Mouse (Mus musculus) left cerebral cortex, postnatal 36 days (tissue): Measurements from ENCODE around the gene Cipc. TPM values are rescaled to one million over a fixed set of nuclear protein-coding genes. Genes with fewer than 3 reads are reported as not detected.

Experiments used
- DNase-seq, 2 experiments: peaks; one replicate each; pipeline ENCODE4 v3.0.0; 2021 to 2022; ENCODE audit warnings: low spot score in 2 of 2, mixed read lengths in 1 of 2
- intact Hi-C: fragments of 180-260 bp; cut with DNase I; formaldehyde crosslinking; loops from one replicate; pipeline ENCODE4 v1.15.1; 2025
- total RNA-seq, 2 experiments: library from RNA; stranded (reverse); gene quantifications; 2 replicates each; pipeline ENCODE4 v1.2.3; 2021

The Cipc gene
- total RNA-seq: 10 to 100 TPM; 82.2 to 93.0 TPM

DNA sequence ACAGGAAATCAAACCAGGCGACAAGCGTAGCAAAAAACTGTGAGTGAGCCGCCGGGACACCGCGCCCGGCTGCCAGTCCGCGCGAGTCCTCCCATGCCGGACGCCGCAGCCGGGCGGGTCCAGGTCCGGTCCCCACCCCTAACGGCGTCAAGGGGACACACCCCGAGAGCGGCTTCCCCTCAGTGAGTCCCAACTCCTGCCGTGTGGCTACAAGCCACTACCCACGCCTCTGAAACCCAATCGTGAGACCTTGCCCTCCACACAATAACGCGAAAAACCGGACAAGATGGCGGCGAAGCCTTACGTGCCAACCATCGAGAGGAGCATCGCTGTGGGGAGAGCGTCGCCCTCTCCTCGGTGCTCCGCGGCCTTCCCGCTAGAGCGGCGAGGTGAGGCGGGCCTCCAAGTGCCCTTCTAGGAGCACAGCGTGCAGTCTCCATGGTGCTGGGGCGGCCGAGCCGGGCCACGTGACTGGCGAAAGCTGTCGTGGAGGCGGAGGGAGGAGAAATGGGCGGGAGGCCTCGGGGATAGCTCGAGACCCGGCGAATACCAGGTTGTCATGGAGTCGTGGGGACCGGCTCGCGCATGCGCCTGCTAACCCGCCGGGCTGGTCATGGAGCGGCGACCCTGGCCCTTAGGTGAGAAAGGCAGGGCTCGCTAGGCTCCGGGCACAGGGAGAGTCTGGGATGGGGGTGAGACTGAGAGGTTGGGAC is at the start of gene Cipc:
Gene Cipc (plus strand): TSS at position 182 of the 713 bp plus-strand sequence.
- intact Hi-C loops: loop anchor here (1.0 to 5.0 kb wide), 3 partner anchors 21 to 175 kb away; no protein-coding TSS in a partner anchor
- DNase-seq: peak; percentile 99

- intact Hi-C loops: no loop called here
- no peak for DNase-seq
Observed at GRCm38 (mm10) chr12:86897769-86898273, 49.0 kb upstream of the Cipc start.

DNA sequence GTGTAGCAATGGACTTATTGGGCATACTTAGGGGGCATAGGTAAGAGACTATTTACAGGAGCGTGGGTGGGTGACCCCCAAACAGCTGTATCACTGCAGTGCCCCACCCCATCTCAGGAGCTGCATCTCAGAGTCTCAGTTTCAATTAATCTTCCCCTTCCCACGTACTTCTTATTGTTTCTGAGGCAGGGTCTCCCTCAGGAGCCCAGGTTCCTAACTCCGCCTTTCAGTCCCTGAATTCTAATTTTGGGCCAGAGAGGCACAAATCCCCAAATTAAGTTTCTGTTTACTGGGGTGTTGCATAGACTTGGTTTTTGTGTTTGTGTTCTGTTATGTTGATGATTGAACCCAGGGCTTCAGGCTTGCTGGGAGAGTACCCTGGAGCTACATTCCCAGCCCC is 48.4 kb upstream of the Cipc start:
- intact Hi-C loops: no loop called here
- no peak for DNase-seq

- DNase-seq: no peak
- intact Hi-C loops: loop anchor here (5.0 kb wide), 1 partner anchor 197 kb away; no protein-coding TSS in a partner anchor
Observed at GRCm38 (mm10) chr12:86899461-86900179, 47.2 kb upstream of the Cipc start.

DNA sequence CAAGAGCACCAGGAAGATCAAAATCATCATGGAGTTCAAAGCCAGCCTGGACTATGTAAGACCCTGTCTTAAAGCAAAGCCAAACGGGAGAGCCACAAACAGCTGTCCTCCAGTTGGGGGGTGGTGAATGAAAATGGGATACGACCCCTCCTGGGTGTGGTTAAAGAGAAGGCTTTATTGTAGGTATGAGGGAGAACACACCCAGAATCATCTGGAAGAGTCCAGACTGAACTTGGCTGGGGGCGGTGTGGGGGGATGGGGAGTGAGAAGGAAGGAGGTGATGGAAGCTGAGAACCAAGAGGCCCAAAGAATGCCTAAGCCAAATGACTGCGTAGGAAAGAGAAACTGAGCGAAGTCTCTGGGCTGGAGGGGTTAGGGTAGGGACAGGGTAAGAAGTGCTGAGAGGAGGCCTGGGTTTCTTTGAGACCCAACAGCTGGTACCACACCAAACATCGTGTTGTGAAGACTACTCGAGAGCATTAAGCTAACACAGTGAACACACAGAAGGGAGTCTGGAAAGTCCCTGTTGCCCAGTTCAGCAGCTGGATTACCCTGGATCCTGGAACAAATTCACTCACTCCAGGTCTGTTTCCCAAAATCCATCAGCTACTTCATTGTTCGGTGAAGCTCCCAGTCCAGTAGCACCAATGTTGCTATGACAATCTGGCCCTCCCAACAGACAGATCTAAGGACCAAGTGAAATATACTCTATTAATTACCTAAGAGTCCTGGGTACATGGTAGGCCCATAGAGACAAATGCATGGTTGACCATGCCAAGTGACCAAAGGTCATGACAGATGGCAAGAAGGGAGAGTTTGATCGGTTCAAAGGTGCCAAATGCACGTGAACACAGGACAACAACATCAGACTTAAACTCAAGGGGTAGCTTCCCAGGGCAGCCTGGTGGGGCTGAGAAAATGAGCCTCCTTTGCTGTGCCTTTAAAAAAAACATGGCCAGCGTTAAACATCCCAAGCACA is 42.7 kb upstream of the Cipc start:
- intact Hi-C loops: loop anchor here (5.0 kb wide), 1 partner anchor 202 kb away; no protein-coding TSS in a partner anchor
- no peak for DNase-seq

GRCm38 (mm10) chr12:86905203-86905602 is 41.6 kb upstream of the Cipc start:
- intact Hi-C loops: no loop called here
- no peak for DNase-seq

DNA sequence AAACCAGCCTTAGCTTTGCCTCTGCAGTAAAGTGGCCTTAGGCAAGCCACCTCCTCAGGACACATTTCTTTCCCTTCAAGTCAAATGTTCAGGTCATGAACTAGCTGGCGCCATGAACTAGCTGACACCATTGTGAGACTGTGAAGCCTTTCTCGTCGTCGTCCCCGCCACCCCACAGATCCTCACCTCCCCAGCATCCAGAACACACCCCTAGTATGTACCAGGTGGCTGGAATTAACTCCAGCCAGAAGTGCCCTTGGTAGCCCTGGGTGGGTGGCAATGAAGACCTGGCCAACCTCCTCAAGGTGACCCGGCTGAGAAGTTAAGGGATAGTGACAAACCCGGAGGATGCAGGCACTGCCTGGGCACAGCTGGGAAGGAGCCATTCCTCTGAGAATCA is 41.0 kb upstream of the Cipc start:
- intact Hi-C loops: loop anchor here (2.0 kb wide), 1 partner anchor 109 kb away; no protein-coding TSS in a partner anchor
- DNase-seq: no peak

- intact Hi-C loops: loop anchor here (2.0 kb wide), 1 partner anchor 110 kb away; no protein-coding TSS in a partner anchor
- DNase-seq: peak; percentile 78 to 81
Observed at GRCm38 (mm10) chr12:86906395-86906794, 40.4 kb upstream of the Cipc start.

DNA sequence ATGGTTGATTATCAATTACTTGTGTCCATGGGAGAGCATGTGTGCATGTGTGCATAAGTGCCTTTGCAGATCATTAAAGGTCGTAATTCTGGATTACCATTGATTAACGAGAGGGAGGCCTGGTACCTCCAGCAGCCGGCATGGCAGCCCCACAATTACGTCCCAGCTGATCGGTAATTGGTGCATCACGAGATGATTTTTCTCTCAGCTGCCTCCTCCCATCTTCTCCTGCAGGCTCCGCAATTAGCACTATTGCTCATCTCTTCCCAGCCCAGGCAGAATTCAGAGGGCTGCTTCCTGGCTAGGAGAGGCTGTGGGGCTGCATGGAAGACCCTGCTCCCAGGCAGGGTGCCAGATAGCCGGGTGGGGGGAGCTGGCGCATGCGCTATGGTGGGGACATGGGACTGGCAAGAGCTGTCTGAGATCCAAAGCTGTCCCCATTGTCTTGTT is 35.3 kb upstream of the Cipc start:
- intact Hi-C loops: no loop called here

GRCm38 (mm10) chr12:86912335-86913093 is 34.3 kb upstream of the Cipc start:
- intact Hi-C loops: no loop called here
- DNase-seq: no peak

More for the DNA sequence above, 35.3 kb upstream of the Cipc start:
- peak; percentile 56 to 64 for DNase-seq

GRCm38 (mm10) chr12:86914351-86914750 is 32.5 kb upstream of the Cipc start:
- DNase-seq: no peak
- intact Hi-C loops: no loop called here

GRCm38 (mm10) chr12:86914756-86915155 is 32.1 kb upstream of the Cipc start:
- intact Hi-C loops: no loop called here
- no peak for DNase-seq

DNA sequence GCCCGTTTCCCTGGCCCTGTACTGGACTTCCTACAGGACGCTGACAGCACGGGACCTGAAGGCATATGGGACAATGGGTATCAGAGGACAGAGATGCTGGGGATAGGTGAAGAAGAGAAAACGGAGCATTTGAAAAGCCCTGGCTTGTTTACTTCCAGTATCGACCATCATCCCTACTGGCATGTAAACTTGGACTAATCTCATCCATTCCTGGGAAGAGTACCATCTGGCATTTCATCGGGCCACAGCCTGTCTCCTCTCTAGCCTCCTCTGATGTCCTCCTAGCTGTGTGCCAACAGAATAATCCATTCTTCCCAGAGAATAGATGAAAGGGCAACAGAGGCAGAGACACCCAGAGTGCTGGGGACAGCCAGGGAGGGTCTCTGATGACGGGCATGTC is 31.2 kb upstream of the Cipc start:
- DNase-seq: no peak
- intact Hi-C loops: no loop called here

- intact Hi-C loops: no loop called here
- no peak for DNase-seq
Observed at GRCm38 (mm10) chr12:86916796-86917573, 29.9 kb upstream of the Cipc start.

DNA sequence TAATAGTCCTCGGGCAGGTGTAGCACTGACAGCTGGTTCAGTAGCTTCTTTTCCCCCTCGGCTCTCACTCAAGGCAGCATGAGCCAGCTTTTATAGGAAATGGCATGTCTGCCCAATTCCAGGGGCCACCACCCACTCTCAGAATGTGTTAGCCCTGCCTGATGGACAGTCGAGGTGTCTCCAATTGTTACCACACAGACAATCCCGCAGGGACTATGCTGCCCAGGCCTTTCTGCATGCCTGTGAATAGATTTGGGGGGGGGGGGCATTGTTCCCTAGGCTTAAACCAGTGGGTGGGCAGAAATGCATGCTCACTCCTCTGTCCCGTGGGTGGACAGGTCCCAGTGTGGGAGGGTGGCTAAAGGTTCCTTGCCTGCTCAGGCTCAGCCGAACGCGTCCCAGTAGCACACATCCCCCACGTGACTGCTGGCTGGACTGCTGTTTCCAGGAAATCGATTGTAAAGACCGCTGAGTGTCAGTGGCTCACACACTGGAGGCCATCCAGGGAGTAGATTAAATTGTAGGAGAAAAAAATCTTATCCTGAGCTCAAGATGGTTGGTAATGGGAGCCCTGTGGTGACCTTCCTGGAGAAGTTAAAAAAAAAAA is 28.4 kb upstream of the Cipc start:
- DNase-seq: no peak
- intact Hi-C loops: no loop called here

GRCm38 (mm10) chr12:86918983-86919722 is 27.7 kb upstream of the Cipc start:
- DNase-seq: no peak
- intact Hi-C loops: no loop called here

GRCm38 (mm10) chr12:86923837-86924236 is 23.0 kb upstream of the Cipc start:
- intact Hi-C loops: loop anchor here (1.0 to 5.0 kb wide), 2 partner anchors 128 to 152 kb away; no protein-coding TSS in a partner anchor

More at GRCm38 (mm10) chr12:86923837-86924236, 23.0 kb upstream of the Cipc start:
- peak; percentile 63 to 75 for DNase-seq
